In genomic region chr17:71693780-71694179, GRCm38 (mm10) we compare ENCODE assay signal across 11 mouse cellular contexts. TPM values are rescaled to one million over a fixed set of nuclear protein-coding genes. Genes with fewer than 3 reads are reported as not detected.
A peak's percentile ranks its signal among the peaks of the same experiment; 100 is the strongest.
DNase-seq lines count a peak whose midpoint lies in the region; ATAC-seq and TF ChIP-seq lines count a peak whose summit lies in the region.
"Had no signal": no experiment of that assay in that cellular context is flagged by ENCODE, and none has a peak within 500 bp of the region (broad histone marks: within the 10 kb centered on the region; RNA-seq: fewer than 3 reads in every experiment).

No protein-coding gene starts in this region.

- H3K4me2 ChIP-seq in neural tube, embryonic 15.5 days = no peak overlapping the region
- H3K4me2 ChIP-seq in stomach, postnatal 0 days (replicated peaks; ENCODE audit: low read depth) = no peak overlapping the region
- H3K4me2 ChIP-seq: embryonic facial prominence, embryonic 15.5 days had no signal

- H3K27ac ChIP-seq in gastrocnemius, adult 2 months = no peak overlapping the region; the same call in 1 of the 2 replicates
- no peak overlapping the region for H3K27ac ChIP-seq in neural tube, embryonic 15.5 days (replicated peaks)
- peak overlapping the region; percentile 25; the same call in 1 of the 2 replicates for H3K27ac ChIP-seq in embryonic facial prominence, embryonic 10.5 days (replicated peaks)
- H3K27ac ChIP-seq in stomach, postnatal 0 days (replicated peaks) = no peak overlapping the region
- H3K27ac ChIP-seq: embryonic facial prominence, embryonic 15.5 days had no signal

- WGBS in neural tube, embryonic 15.5 days = 68% methylated on average over 8 of the region's 8 CpGs
- WGBS in embryonic facial prominence, embryonic 10.5 days = 53% methylated on average over 8 of the region's 8 CpGs
- 56% methylated on average over 8 of the region's 8 CpGs for WGBS in stomach, postnatal 0 days

- no peaks in the 10 kb centered on the region for H3K9me3 ChIP-seq in neural tube, embryonic 15.5 days (replicated peaks)
- no peaks in the 10 kb centered on the region for H3K9me3 ChIP-seq in embryonic facial prominence, embryonic 10.5 days
- H3K9me3 ChIP-seq in stomach, postnatal 0 days (ENCODE audit: control insufficient read depth, low read length) = no peaks in the 10 kb centered on the region
- H3K9me3 ChIP-seq: embryonic facial prominence, embryonic 15.5 days had no signal

- H3K9ac ChIP-seq in neural tube, embryonic 15.5 days (replicated peaks) = no peak overlapping the region
- no peak overlapping the region for H3K9ac ChIP-seq in stomach, postnatal 0 days (ENCODE audit: low read length)
- H3K9ac ChIP-seq: embryonic facial prominence, embryonic 15.5 days had no signal

- H3K4me3 ChIP-seq in gastrocnemius, adult 2 months = no peak overlapping the region
- no peak overlapping the region for H3K4me3 ChIP-seq in neural tube, embryonic 15.5 days (replicated peaks)
- H3K4me3 ChIP-seq in embryonic facial prominence, embryonic 10.5 days = no peak overlapping the region
- no peak overlapping the region for H3K4me3 ChIP-seq in stomach, postnatal 0 days (ENCODE audit: low read depth, low read length)
- H3K4me3 ChIP-seq: embryonic facial prominence, embryonic 15.5 days had no signal

- DNase-seq in gastrocnemius, adult 2 months = no peak
- DNase-seq in gastrocnemius, postnatal 14 days = no peak
- peak; percentile 43 for DNase-seq in neural tube, embryonic 10.5 days (ENCODE audit: extremely low spot score, low spot score)
- DNase-seq in embryonic facial prominence, embryonic 10.5 days (ENCODE audit: low spot score) = peak; percentile 57
- peak; percentile 29 for DNase-seq in stomach, postnatal 0 days (ENCODE audit: low spot score)
- no peak for DNase-seq in left cerebral cortex, postnatal 36 days (ENCODE audit: low spot score in 2 of 2)

- peak; percentile 51 for TF ChIP-seq CTCF in gastrocnemius, adult 2 months (IDR thresholded peaks at IDR 0.05)
- peak; percentile 59 for TF ChIP-seq CTCF in stomach, postnatal 0 days (IDR thresholded peaks at IDR 0.05; ENCODE audit: low read depth)

- no peaks in the 10 kb centered on the region for H3K36me3 ChIP-seq in neural tube, embryonic 15.5 days
- H3K36me3 ChIP-seq in embryonic facial prominence, embryonic 10.5 days (replicated peaks) = no peaks in the 10 kb centered on the region
- no peaks in the 10 kb centered on the region for H3K36me3 ChIP-seq in stomach, postnatal 0 days (ENCODE audit: control insufficient read depth, insufficient read depth, low read length)
- H3K36me3 ChIP-seq: embryonic facial prominence, embryonic 15.5 days had no signal

- no peak for ATAC-seq in neural tube, embryonic 15.5 days (ENCODE audit: low FRiP score)
- no peak for ATAC-seq in stomach, postnatal 0 days (ENCODE audit: low FRiP score, low TSS enrichment)
- ATAC-seq in cerebellum, adult (ENCODE audit: insufficient number of reproducible peaks, low FRiP score, low TSS enrichment) = no peak
- ATAC-seq: Patski had no signal

- intact Hi-C loops in gastrocnemius, adult 2 months (cut with DNase I) = no loop called here
- intact Hi-C loops in gastrocnemius, postnatal 14 days (cut with DNase I; ENCODE audit: low total_unique reads) = no loop called here
- intact Hi-C loops in left cerebral cortex, postnatal 36 days (cut with DNase I) = loop anchor here (2.0 kb wide), 1 partner anchor 87 kb away; no protein-coding TSS in a partner anchor

- no peak for TF ChIP-seq EP300 in stomach, postnatal 0 days (optimal IDR thresholded peaks at IDR 0.05)

- H3K27me3 ChIP-seq in neural tube, embryonic 15.5 days (replicated peaks) = no peaks in the 10 kb centered on the region
- H3K27me3 ChIP-seq in embryonic facial prominence, embryonic 10.5 days (replicated peaks; ENCODE audit: low read depth, poor library complexity, severe bottlenecking) = no peaks in the 10 kb centered on the region
- no peaks in the 10 kb centered on the region for H3K27me3 ChIP-seq in stomach, postnatal 0 days (ENCODE audit: control insufficient read depth, insufficient read depth, low read length)
- H3K27me3 ChIP-seq: embryonic facial prominence, embryonic 15.5 days; Patski had no signal

- peaks cover 9% of the 10 kb centered on the region for H3K4me1 ChIP-seq in neural tube, embryonic 15.5 days
- H3K4me1 ChIP-seq in embryonic facial prominence, embryonic 10.5 days = peaks cover 29% of the 10 kb centered on the region
- H3K4me1 ChIP-seq in stomach, postnatal 0 days (replicated peaks; ENCODE audit: control insufficient read depth, insufficient read depth) = no peaks in the 10 kb centered on the region
- H3K4me1 ChIP-seq: embryonic facial prominence, embryonic 15.5 days had no signal

RNA-seq across cellular contexts. Expression of gene Togaram2, which starts 20.7 kb away (rescaled TPM):
- total RNA-seq in gastrocnemius, adult 2 months (2021) = 1 to 10 TPM; 2.1 to 4.5 TPM
- total RNA-seq in gastrocnemius, postnatal 14 days (2021) = 1 to 10 TPM in 1 of 2 experiments, under 1 TPM in 1; 0.82 to 1.1 TPM
- polyA plus RNA-seq in neural tube, embryonic 15.5 days (2015; fragmentation: Nextera tagmentation; extraction: Ambion mirVana) = 0.83 and 1.2 TPM in 2 replicates
- polyA plus RNA-seq in embryonic facial prominence, embryonic 10.5 days (2016; fragmentation: Nextera tagmentation; extraction: Ambion mirVana) = 0.05 TPM in 1 of 2 replicates, not detected in the other
- polyA plus RNA-seq in stomach, postnatal 0 days (2015; fragmentation: Nextera tagmentation; extraction: Ambion mirVana) = 0.55 and 0.68 TPM in 2 replicates
- 1 to 10 TPM; 1.1 to 5.5 TPM for total RNA-seq in left cerebral cortex, postnatal 36 days (2021)

RNA-seq across cellular contexts. Expression of gene Pcare, which starts 58.9 kb away (rescaled TPM):
- total RNA-seq in gastrocnemius, adult 2 months (2021) = not detected
- not detected for total RNA-seq in gastrocnemius, postnatal 14 days (2021)
- not detected in 2 replicates for polyA plus RNA-seq in neural tube, embryonic 15.5 days (2015; fragmentation: Nextera tagmentation; extraction: Ambion mirVana)
- not detected in 2 replicates for polyA plus RNA-seq in embryonic facial prominence, embryonic 10.5 days (2016; fragmentation: Nextera tagmentation; extraction: Ambion mirVana)
- 0.04 TPM in 1 of 2 replicates, not detected in the other for polyA plus RNA-seq in stomach, postnatal 0 days (2015; fragmentation: Nextera tagmentation; extraction: Ambion mirVana)
- under 1 TPM; 0.35 to 0.41 TPM for total RNA-seq in left cerebral cortex, postnatal 36 days (2021)
- polyA plus RNA-seq: embryonic facial prominence, embryonic 15.5 days; large intestine, adult 2 months; Patski had no signal

Comparison
In these comparisons a context has a peak if more than half of its experiments do, and no peak if none do; other contexts are left out.
1. DNase-seq: peak in neural tube, embryonic 10.5 days (single experiment), embryonic facial prominence, embryonic 10.5 days (single experiment) and stomach, postnatal 0 days (single experiment); none in gastrocnemius, adult 2 months (single experiment), gastrocnemius, postnatal 14 days (single experiment) and left cerebral cortex, postnatal 36 days (0 of 2).